Mouse (Mus musculus) heart, adult 2 months (tissue): ENCODE results near the gene Slirp.

Experiments
- CTCF ChIP-seq: fragments of 200-600 bp; IDR thresholded peaks from 2 replicates; pipeline ENCODE4 v1.8.1; 2022; ENCODE audit warnings: antibody characterized with exemption, mild to moderate bottlenecking, moderate library complexity
- POLR2A ChIP-seq: fragments of 200-500 bp; IDR thresholded peaks from 2 replicates; pipeline ENCODE4 v1.6.1; 2011; ENCODE audit warnings: mild to moderate bottlenecking, low read depth, low read length, control low read depth; ENCODE audit not compliant: insufficient read depth

- TF ChIP-seq CTCF = no peak
- no peak for TF ChIP-seq POLR2A
These were observed 44.4 kb upstream of the Slirp start for GRCm38 (mm10) chr12:87399119-87399819.
